Mouse (Mus musculus): Measurements from ENCODE around the gene Akap6.

- TF ChIP-seq CTCF (IDR thresholded peaks at IDR 0.05; ENCODE audit: low read depth, low read length) (no peak), POLR2A (IDR thresholded peaks at IDR 0.05; ENCODE audit: extremely low read depth, insufficient read depth, low read length) (no peak)
Observed at GRCm38 (mm10) chr12:52702368-52702967, 3.3 kb downstream of the Akap6 start.

All from liver, adult 2 months (tissue).